Mouse (Mus musculus) MEL (cell line): ENCODE measurements at regions not wholly inside any gene's neighbourhood (a gene's known extent, or its start where the extent isn't known, plus 50 kb on each side); places are given as distances from the start of the nearest gene placed in this dataset.

Experiments used
- DNase-seq: peaks from one replicate; pipeline ENCODE4 v3.0.0; 2011; ENCODE audit warnings: low read depth, low spot score
- H3K27ac ChIP-seq: 2 replicates; pipeline ENCODE4 v1.5.1; 2012; ENCODE audit warnings: low read depth, mild to moderate bottlenecking, control low read depth, low read length, moderate library complexity; ENCODE audit not compliant: control insufficient read depth
- H3K27me3 ChIP-seq, 2 experiments: fragments of 150-350 bp in 1 of 2; sonication (generic) in 1 of 2; 2 replicates each; pipeline ENCODE4 v1.6.1; 2012; ENCODE audit warnings: low read length in 2 of 2, mild to moderate bottlenecking in 2 of 2, improper control_type of control experiment in 1 of 2, moderate library complexity in 1 of 2; ENCODE audit not compliant: insufficient read depth in 2 of 2, control insufficient read depth in 1 of 2
- H3K36me3 ChIP-seq, 2 experiments: 2 replicates each; pipeline ENCODE4 v1.6.1; 2012 to 2014; ENCODE audit warnings: low read length in 2 of 2, improper control_type of control experiment in 1 of 2, inconsistent platforms in 1 of 2, mild to moderate bottlenecking in 1 of 2; ENCODE audit not compliant: insufficient read depth in 2 of 2, control insufficient read depth in 1 of 2
- H3K4me1 ChIP-seq, 2 experiments: fragments of 150-350 bp in 1 of 2; sonication (generic) in 1 of 2; 2 replicates each; pipeline ENCODE4 v1.6.1; 2012; ENCODE audit warnings: low read length in 2 of 2, improper control_type of control experiment in 1 of 2, mild to moderate bottlenecking in 1 of 2; ENCODE audit not compliant: insufficient read depth in 2 of 2, control insufficient read depth in 1 of 2
- H3K4me3 ChIP-seq, 2 experiments: fragments of 150-350 bp in 1 of 2; sonication (generic) in 1 of 2; 2 replicates each; pipeline ENCODE4 v1.5.1; 2012; ENCODE audit warnings: low read depth in 2 of 2, low read length in 2 of 2, mild to moderate bottlenecking in 2 of 2, moderate library complexity in 2 of 2, control low read depth in 1 of 2, improper control_type of control experiment in 1 of 2; ENCODE audit not compliant: control insufficient read depth in 1 of 2, insufficient read depth in 1 of 2
- H3K79me2 ChIP-seq: 2 replicates; pipeline ENCODE4 v1.6.1; 2012; ENCODE audit warnings: mild to moderate bottlenecking, low read length, moderate library complexity; ENCODE audit not compliant: control insufficient read depth, poor library complexity, insufficient read depth
- H3K9ac ChIP-seq: 2 replicates; pipeline ENCODE4 v1.6.1; 2012; ENCODE audit warnings: low read depth, mild to moderate bottlenecking, control low read depth, low read length, moderate library complexity; ENCODE audit not compliant: control insufficient read depth, poor library complexity, severe bottlenecking
- H3K9me3 ChIP-seq: fragments of 150-350 bp; sonication (generic); replicated peaks from 2 replicates; pipeline ENCODE4 v1.6.1; 2012; ENCODE audit warnings: mild to moderate bottlenecking, low read length, improper control_type of control experiment, moderate library complexity; ENCODE audit not compliant: insufficient read depth
- CHD1 ChIP-seq: IDR thresholded peaks from 2 replicates; pipeline ENCODE4 v1.6.1; 2012; ENCODE audit warnings: low read depth, mild to moderate bottlenecking, inconsistent platforms, low read length, improper control_type of control experiment
- E2F4 ChIP-seq: IDR thresholded peaks from 2 replicates; pipeline ENCODE4 v1.6.1; 2011; ENCODE audit warnings: low read depth, low read length, improper control_type of control experiment, borderline replicate concordance
- ELF1 ChIP-seq: IDR thresholded peaks from 2 replicates; pipeline ENCODE4 v1.6.1; 2014; ENCODE audit warnings: low read depth, mild to moderate bottlenecking, inconsistent platforms, low read length, improper control_type of control experiment, moderate library complexity
- EP300 ChIP-seq, 2 experiments: IDR thresholded peaks; 2 replicates each; pipeline ENCODE4 v1.6.1; 2011; ENCODE audit warnings: improper control_type of control experiment in 2 of 2, low read length in 2 of 2, low read depth in 1 of 2, mild to moderate bottlenecking in 1 of 2
- ETS1 ChIP-seq: IDR thresholded peaks from 2 replicates; pipeline ENCODE4 v1.6.1; 2012; ENCODE audit warnings: low read depth, mild to moderate bottlenecking, inconsistent platforms, low read length, improper control_type of control experiment, moderate library complexity
- GABPA ChIP-seq: IDR thresholded peaks from 2 replicates; pipeline ENCODE4 v1.6.1; 2012; ENCODE audit warnings: low read depth, mild to moderate bottlenecking, inconsistent platforms, low read length, improper control_type of control experiment, moderate library complexity
- HCFC1 ChIP-seq: IDR thresholded peaks from 2 replicates; pipeline ENCODE4 v1.6.1; 2012; ENCODE audit warnings: low read depth, mild to moderate bottlenecking, inconsistent platforms, low read length, improper control_type of control experiment, moderate library complexity
- JUND ChIP-seq: IDR thresholded peaks from 2 replicates; pipeline ENCODE4 v1.6.1; 2011; ENCODE audit warnings: low read depth, mild to moderate bottlenecking, improper control_type of control experiment, low read length
- KAT2A ChIP-seq: conservative IDR thresholded peaks from 2 replicates; pipeline ENCODE4 v1.6.1; 2012; ENCODE audit warnings: low read depth, low read length, improper control_type of control experiment, inconsistent platforms
- MAFK ChIP-seq: IDR thresholded peaks from 2 replicates; pipeline ENCODE4 v1.6.1; 2011; ENCODE audit warnings: low read depth, mild to moderate bottlenecking, low read length, improper control_type of control experiment, borderline replicate concordance
- MAX ChIP-seq: IDR thresholded peaks from 2 replicates; pipeline ENCODE4 v1.6.1; 2011; ENCODE audit warnings: low read length, improper control_type of control experiment
- MAZ ChIP-seq: IDR thresholded peaks from 2 replicates; pipeline ENCODE4 v1.6.1; 2012; ENCODE audit warnings: low read depth, mild to moderate bottlenecking, inconsistent platforms, low read length, improper control_type of control experiment
- MEF2A ChIP-seq: IDR thresholded peaks from 2 replicates; pipeline ENCODE4 v1.6.1; 2014; ENCODE audit warnings: low read depth, mild to moderate bottlenecking, inconsistent platforms, low read length, improper control_type of control experiment; ENCODE audit not compliant: poor library complexity, insufficient replicate concordance, severe bottlenecking; ENCODE audit errors: extremely low read depth
- MXI1 ChIP-seq: IDR thresholded peaks from 2 replicates; pipeline ENCODE4 v1.6.1; 2011; ENCODE audit warnings: mild to moderate bottlenecking, low read depth, low read length, improper control_type of control experiment
- MYB ChIP-seq: IDR thresholded peaks from 2 replicates; pipeline ENCODE4 v1.6.1; 2011; ENCODE audit warnings: mild to moderate bottlenecking, low read depth, low read length, improper control_type of control experiment
- MYC ChIP-seq: IDR thresholded peaks from 2 replicates; pipeline ENCODE4 v1.6.1; 2011; ENCODE audit warnings: low read depth, mild to moderate bottlenecking, low read length, improper control_type of control experiment, moderate library complexity
- NELFE ChIP-seq: IDR thresholded peaks from 2 replicates; pipeline ENCODE4 v1.6.1; 2011; ENCODE audit warnings: low read depth, low read length, improper control_type of control experiment
- POLR2A ChIP-seq, 2 experiments: IDR thresholded peaks; 2 replicates each; pipeline ENCODE4 v1.6.1; 2011 to 2012; ENCODE audit warnings: low read length in 2 of 2, mild to moderate bottlenecking in 2 of 2, control low read depth in 1 of 2, improper control_type of control experiment in 1 of 2, low read depth in 1 of 2, moderate library complexity in 1 of 2; ENCODE audit not compliant: control insufficient read depth in 1 of 2, insufficient read depth in 1 of 2, poor library complexity in 1 of 2
- POLR2AphosphoS2 ChIP-seq: IDR thresholded peaks from 2 replicates; pipeline ENCODE4 v1.6.1; 2011; ENCODE audit warnings: low read length, improper control_type of control experiment
- RAD21 ChIP-seq: IDR thresholded peaks from 2 replicates; pipeline ENCODE4 v1.6.1; 2011; ENCODE audit warnings: mild to moderate bottlenecking, low read depth, low read length, improper control_type of control experiment
- SIN3A ChIP-seq: IDR thresholded peaks from 2 replicates; pipeline ENCODE4 v1.6.1; 2012; ENCODE audit warnings: low read length, improper control_type of control experiment, inconsistent platforms
- SMC3 ChIP-seq: IDR thresholded peaks from 2 replicates; pipeline ENCODE4 v1.6.1; 2011; ENCODE audit warnings: low read depth, low read length, improper control_type of control experiment
- TAL1 ChIP-seq: IDR thresholded peaks from 2 replicates; pipeline ENCODE4 v1.6.1; 2012; ENCODE audit warnings: mild to moderate bottlenecking, inconsistent platforms, low read length, moderate library complexity, mixed read lengths
- TBP ChIP-seq: IDR thresholded peaks from 2 replicates; pipeline ENCODE4 v1.8.0; 2011; ENCODE audit warnings: low read depth, low read length, improper control_type of control experiment
- UBTF ChIP-seq: IDR thresholded peaks from 2 replicates; pipeline ENCODE4 v1.6.1; 2012; ENCODE audit warnings: low read depth, mild to moderate bottlenecking, inconsistent platforms, low read length, improper control_type of control experiment, moderate library complexity, borderline replicate concordance; ENCODE audit not compliant: insufficient read depth
- USF2 ChIP-seq, 2 experiments: IDR thresholded peaks; 2 replicates each; pipeline ENCODE4 v1.6.1; 2011 to 2012; ENCODE audit warnings: improper control_type of control experiment in 2 of 2, low read length in 2 of 2, borderline replicate concordance in 1 of 2, inconsistent platforms in 1 of 2, low read depth in 1 of 2, mild to moderate bottlenecking in 1 of 2; ENCODE audit not compliant: insufficient read depth in 1 of 2
- ZC3H11A ChIP-seq: IDR thresholded peaks from 2 replicates; pipeline ENCODE4 v1.6.1; 2012; ENCODE audit warnings: low read depth, mild to moderate bottlenecking, inconsistent platforms, low read length, improper control_type of control experiment
- ZKSCAN1 ChIP-seq: IDR thresholded peaks from 2 replicates; pipeline ENCODE4 v1.6.1; 2012; ENCODE audit warnings: low read depth, mild to moderate bottlenecking, inconsistent platforms, low read length, improper control_type of control experiment, moderate library complexity
- ZMIZ1 ChIP-seq: IDR thresholded peaks from 2 replicates; pipeline ENCODE4 v1.6.1; 2012; ENCODE audit warnings: low read depth, mild to moderate bottlenecking, inconsistent platforms, low read length, improper control_type of control experiment, moderate library complexity
- ZNF384 ChIP-seq: IDR thresholded peaks from 2 replicates; pipeline ENCODE4 v1.6.1; 2012; ENCODE audit warnings: low read depth, mild to moderate bottlenecking, inconsistent platforms, low read length, improper control_type of control experiment

DNA sequence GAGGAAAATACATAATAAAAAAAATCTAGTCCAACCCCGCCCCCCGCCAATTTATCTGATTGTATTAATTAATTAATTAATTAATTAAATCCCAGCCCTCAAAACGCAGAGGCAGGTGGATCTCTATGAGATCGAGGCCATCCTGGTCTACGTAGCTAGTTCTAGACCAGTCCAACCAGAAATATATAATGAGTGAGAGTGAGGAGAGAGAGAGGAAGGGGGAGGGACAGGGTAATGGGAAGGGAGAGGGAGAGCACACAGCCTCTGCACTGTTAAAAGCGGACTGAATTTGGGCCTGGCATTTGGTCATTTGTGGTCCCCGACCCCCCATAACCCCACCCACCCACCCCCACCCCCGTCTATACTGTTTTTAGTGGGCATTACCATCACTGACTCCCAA is 221.5 kb downstream of the Ipo11 start:
- Histone ChIP-seq H3K4me1 (peaks cover 0 to 8% of the 10 kb centered on the region in 2 experiments; a peak in 2 of 4 replicates), H3K36me3 (no peaks in the 10 kb centered on the region), H3K27me3 (no peaks in the 10 kb centered on the region), H3K9ac (no peak overlapping the region), H3K79me2 (no peaks in the 10 kb centered on the region), H3K4me3 (no peak overlapping the region), H3K27ac (no peak overlapping the region), H3K9me3 (no peaks in the 10 kb centered on the region)
- no peak for DNase-seq
- TF ChIP-seq ELF1 (no peak), ZNF384 (no peak), TBP (no peak), ZC3H11A (no peak), JUND (no peak), MAZ (no peak), MAFK (no peak), EP300 (IDR thresholded peaks at IDR 0.05; ENCODE audit: low read depth in 1 of 2, low read length in 2 of 2) (no peak), HCFC1 (no peak), UBTF (no peak), NELFE (no peak), GABPA (no peak), SIN3A (no peak), MAX (no peak), CHD1 (no peak), ZKSCAN1 (no peak), POLR2AphosphoS2 (no peak)

DNA sequence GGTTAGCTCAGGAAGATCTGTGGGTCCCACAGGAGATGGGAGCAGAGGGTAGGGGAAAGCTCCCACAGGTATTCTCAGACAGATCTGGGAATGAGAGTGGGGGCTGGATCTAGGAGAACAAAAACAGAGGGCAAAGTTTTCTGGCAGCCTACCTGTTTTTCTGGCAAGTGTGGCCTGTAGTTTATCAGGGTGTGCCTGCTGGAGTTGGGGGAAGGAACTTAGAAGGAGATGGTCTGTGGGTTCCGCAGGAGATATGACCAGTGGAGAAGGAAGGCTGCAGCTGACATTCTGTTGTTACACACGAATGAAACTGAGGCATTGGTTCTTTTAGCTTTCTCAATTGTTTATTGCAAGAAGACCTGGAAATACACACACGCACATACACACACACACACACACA is 226.2 kb downstream of the Ipo11 start:
- Histone ChIP-seq H3K79me2 (no peaks in the 10 kb centered on the region), H3K4me1 (peaks cover 0 to 10% of the 10 kb centered on the region in 2 experiments; a peak in 2 of 4 replicates), H3K9ac (no peak overlapping the region), H3K27ac (no peak overlapping the region), H3K36me3 (no peaks in the 10 kb centered on the region), H3K4me3 (no peak overlapping the region), H3K9me3 (no peaks in the 10 kb centered on the region), H3K27me3 (no peaks in the 10 kb centered on the region)
- DNase-seq, result peak; percentile 54
- TF ChIP-seq EP300 (IDR thresholded peaks at IDR 0.05; ENCODE audit: low read depth in 1 of 2, low read length in 2 of 2) (peak; percentile 58 to 66), MYB (no peak), MAFK (no peak), SIN3A (no peak), ZC3H11A (no peak), POLR2A (IDR thresholded peaks at IDR 0.05; ENCODE audit: control insufficient read depth in 1 of 2, insufficient read depth in 1 of 2, low read depth in 1 of 2, low read length in 2 of 2, poor library complexity in 1 of 2) (no peak), ZNF384 (no peak), E2F4 (no peak), MEF2A (no peak), ELF1 (no peak), MXI1 (no peak), NELFE (no peak), KAT2A (no peak), GABPA (no peak), USF2 (IDR thresholded peaks at IDR 0.05; ENCODE audit: borderline replicate concordance in 1 of 2, insufficient read depth in 1 of 2, low read depth in 1 of 2, low read length in 2 of 2) (no peak), MAX (no peak), TBP (no peak), RAD21 (no peak), ETS1 (0 out of 2 replicates have a peak, but pooled peaks have one; percentile 14), HCFC1 (no peak), ZMIZ1 (no peak), TAL1 (peak; percentile 37; the same call in 1 of the 2 replicates), SMC3 (no peak; the same call in 1 of the 2 replicates), MYC (no peak), MAZ (no peak), POLR2AphosphoS2 (no peak)
